Mouse (Mus musculus): Measurements from ENCODE around the gene Vps11.
"Not testable (repeated sequence)": the region's sequence is repeated elsewhere in the genome, so short reads cannot be mapped to it uniquely, and the experiment has no call there.

Gene Vps11

GRCm38 (mm10) chr9:44361190-44361917 lies at the start of gene Vps11:
Gene Vps11 (minus strand): TSS chr9:44361670.
- DNase-seq (ENCODE audit: low spot score), result peak; percentile 98

GRCm38 (mm10) chr9:44410647-44411336 lies 49.3 kb upstream of the Vps11 start:
- no peak for DNase-seq (ENCODE audit: low spot score)

GRCm38 (mm10) chr9:44408693-44409092 lies 47.2 kb upstream of the Vps11 start:
- not testable (repeated sequence) for DNase-seq (ENCODE audit: low spot score)

- DNase-seq (ENCODE audit: low spot score), result no peak
These were observed 46.3 kb upstream of the Vps11 start for GRCm38 (mm10) chr9:44407752-44408097.

- peak; percentile 96 for DNase-seq (ENCODE audit: low spot score)
These were observed 45.7 kb upstream of the Vps11 start, which contains the start of the genes Rps25 and Trappc4 for GRCm38 (mm10) chr9:44406906-44407751. Gene Rps25 (plus strand): TSS chr9:44407139. Gene Trappc4 (minus strand): TSS chr9:44407600.

- no peak for DNase-seq (ENCODE audit: low spot score)
These were observed 43.5 kb upstream of the Vps11 start for GRCm38 (mm10) chr9:44405011-44405410.

GRCm38 (mm10) chr9:44401081-44401480 lies 39.6 kb upstream of the Vps11 start:
- DNase-seq (ENCODE audit: low spot score), result no peak

GRCm38 (mm10) chr9:44399795-44400114 lies 38.3 kb upstream of the Vps11 start:
- DNase-seq (ENCODE audit: low spot score), result no peak

GRCm38 (mm10) chr9:44399114-44399794 lies 37.8 kb upstream of the Vps11 start:
- no peak for DNase-seq (ENCODE audit: low spot score)

- DNase-seq (ENCODE audit: low spot score), result no peak
These were observed 37.1 kb upstream of the Vps11 start for GRCm38 (mm10) chr9:44398551-44398950.

GRCm38 (mm10) chr9:44398087-44398486 lies 36.6 kb upstream of the Vps11 start:
- DNase-seq (ENCODE audit: low spot score), result no peak

- peak; percentile 95 for DNase-seq (ENCODE audit: low spot score)
These were observed 35.4 kb upstream of the Vps11 start, which contains the start of gene Slc37a4 for GRCm38 (mm10) chr9:44396684-44397411. Gene Slc37a4 (plus strand): TSS chr9:44396852.

- peak; percentile 60 for DNase-seq (ENCODE audit: low spot score)
These were observed 30.0 kb upstream of the Vps11 start for GRCm38 (mm10) chr9:44391466-44391865.

- DNase-seq (ENCODE audit: low spot score), result peak; percentile 44
These were observed 27.8 kb upstream of the Vps11 start for GRCm38 (mm10) chr9:44389273-44389672.

- DNase-seq (ENCODE audit: low spot score), result no peak
These were observed 25.8 kb upstream of the Vps11 start for GRCm38 (mm10) chr9:44387221-44387620.

- DNase-seq (ENCODE audit: low spot score), result no peak
These were observed 23.1 kb upstream of the Vps11 start for GRCm38 (mm10) chr9:44384596-44384995.

- DNase-seq (ENCODE audit: low spot score), result no peak
These were observed 18.4 kb upstream of the Vps11 start for GRCm38 (mm10) chr9:44379862-44380261.

GRCm38 (mm10) chr9:44379054-44379834 lies 17.8 kb upstream of the Vps11 start, which contains the start of gene Hyou1:
Gene Hyou1 (plus strand): TSS chr9:44379490.
- DNase-seq (ENCODE audit: low spot score), result peak; percentile 96

- peak; percentile 23 for DNase-seq (ENCODE audit: low spot score)
These were observed 16.8 kb upstream of the Vps11 start for GRCm38 (mm10) chr9:44378153-44378730.

GRCm38 (mm10) chr9:44377335-44377734 lies 15.9 kb upstream of the Vps11 start:
- not testable (repeated sequence) for DNase-seq (ENCODE audit: low spot score)
